Mouse (Mus musculus) forebrain, embryonic 15.5 days (tissue): ENCODE measurements at regions not wholly inside any gene's neighbourhood (a gene's known extent, or its start where the extent isn't known, plus 50 kb on each side); places are given as distances from the start of the nearest gene placed in this dataset.

Source experiments
- ATAC-seq: fragments of 200-750 bp; cut with Nextera tagmentation; replicated peaks from 2 replicates; pipeline ENCODE4 v1.8.0; 2017; ENCODE audit warnings: mild to moderate bottlenecking, moderate TSS enrichment, moderate library complexity
- H3K27ac ChIP-seq: fragments of 300-500 bp; sonication (generic); replicated peaks from 2 replicates; pipeline ENCODE4 v1.5.1; 2015; ENCODE audit warnings: mild to moderate bottlenecking, inconsistent platforms
- H3K27me3 ChIP-seq: fragments of 300-500 bp; sonication (generic); 2 replicates; pipeline ENCODE4 v1.6.1; 2015; ENCODE audit warnings: inconsistent platforms
- H3K36me3 ChIP-seq: fragments of 300-500 bp; sonication (generic); 2 replicates; pipeline ENCODE4 v1.6.1; 2015; ENCODE audit warnings: mild to moderate bottlenecking, inconsistent platforms
- H3K4me1 ChIP-seq: fragments of 300-500 bp; sonication (generic); 2 replicates; pipeline ENCODE4 v1.6.1; 2015; ENCODE audit warnings: inconsistent platforms
- H3K4me2 ChIP-seq: fragments of 300-500 bp; sonication (generic); replicated peaks from 2 replicates; pipeline ENCODE4 v1.6.1; 2015; ENCODE audit warnings: mild to moderate bottlenecking, inconsistent platforms
- H3K4me3 ChIP-seq: fragments of 300-500 bp; sonication (generic); 2 replicates; pipeline ENCODE4 v1.5.1; 2015; ENCODE audit warnings: mild to moderate bottlenecking, inconsistent platforms
- H3K9ac ChIP-seq: fragments of 300-500 bp; sonication (generic); replicated peaks from 2 replicates; pipeline ENCODE4 v1.6.1; 2015; ENCODE audit warnings: mild to moderate bottlenecking, inconsistent platforms
- H3K9me3 ChIP-seq: fragments of 300-500 bp; sonication (generic); 2 replicates; pipeline ENCODE4 v1.6.1; 2016; ENCODE audit warnings: inconsistent platforms
- WGBS: fragments of 180-500 bp; shearing (Covaris S2); methylation state at CpG from one replicate; pipeline ENCODE4 v1.1.7; 2015; ENCODE audit warnings: mixed read lengths; 5-methylcytosine and 5-hydroxymethylcytosine counted together

DNA sequence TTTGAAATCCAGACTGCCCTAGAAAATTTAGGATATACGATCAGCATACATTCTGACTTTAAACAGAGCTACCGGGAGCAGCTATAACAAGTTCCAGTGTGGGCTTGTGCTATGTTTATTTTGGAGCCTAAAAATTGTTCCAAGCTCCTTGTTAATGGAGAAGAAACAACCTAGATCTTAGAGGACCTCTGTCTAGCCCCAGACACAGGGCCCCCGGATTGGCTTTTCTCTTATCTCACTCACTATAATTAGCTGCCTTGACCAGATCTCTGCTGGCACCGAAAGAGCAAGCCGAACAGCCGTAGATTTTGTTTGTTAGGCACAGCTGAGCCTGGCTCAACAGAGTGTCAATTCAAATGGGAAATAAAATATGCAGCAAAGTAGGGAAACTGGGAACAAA lies 50.1 kb upstream of the Herpud2 start:
- ATAC-seq: no peak
- 43% methylated on average over 6 of the region's 6 CpGs for WGBS
- Histone ChIP-seq H3K4me2 (no peak overlapping the region), H3K27ac (peak overlapping the region; percentile 31; the same call in 1 of the 2 replicates), H3K9ac (no peak overlapping the region), H3K4me3 (no peak overlapping the region), H3K9me3 (no peaks in the 10 kb centered on the region), H3K36me3 (no peaks in the 10 kb centered on the region), H3K4me1 (0 out of 2 replicates have a peak, but pooled peaks cover 6% of the 10 kb centered on the region), H3K27me3 (no peaks in the 10 kb centered on the region)
